Mouse (Mus musculus) c-Kit-negative CD71-positive TER-119-positive erythroid progenitor cells, embryonic 14.5 days (primary cell): ENCODE data around the gene Spocd1.
"Not testable (repeated sequence)": the region's sequence is repeated elsewhere in the genome, so short reads cannot be mapped to it uniquely, and the experiment has no call there.

Source experiments
- DNase-seq: peaks from one replicate; pipeline ENCODE4 v3.0.0-alpha.2; 2013; ENCODE audit warnings: low read depth, low spot score

Gene Spocd1

GRCm38 (mm10) chr4:129928949-129929348 is at the start of gene Spocd1:
Gene Spocd1 (plus strand): TSS chr4:129929249.
- DNase-seq: no peak

DNA sequence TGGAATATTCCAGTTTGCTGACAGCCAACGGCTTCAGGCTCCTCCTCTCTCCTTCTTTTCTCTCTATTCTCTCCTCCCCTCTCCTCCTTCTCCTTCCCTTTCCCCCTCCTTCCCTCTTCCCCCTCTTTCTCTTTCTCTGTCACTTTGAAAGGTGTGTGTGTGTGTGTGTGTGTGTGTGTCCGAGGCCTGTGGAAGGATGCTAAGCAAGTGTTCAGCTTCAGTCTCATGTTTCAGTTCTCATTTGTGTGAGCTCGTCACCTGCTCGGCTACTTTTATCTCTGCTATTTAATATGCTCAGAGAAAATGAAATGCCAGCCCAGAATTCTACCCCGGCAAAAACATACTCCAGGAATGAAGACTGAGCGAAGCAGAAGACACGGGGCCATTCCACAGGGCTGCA is 48.4 kb upstream of the Spocd1 start:
- no peak for DNase-seq

GRCm38 (mm10) chr4:129881661-129882060 is 47.4 kb upstream of the Spocd1 start:
- no peak for DNase-seq

DNA sequence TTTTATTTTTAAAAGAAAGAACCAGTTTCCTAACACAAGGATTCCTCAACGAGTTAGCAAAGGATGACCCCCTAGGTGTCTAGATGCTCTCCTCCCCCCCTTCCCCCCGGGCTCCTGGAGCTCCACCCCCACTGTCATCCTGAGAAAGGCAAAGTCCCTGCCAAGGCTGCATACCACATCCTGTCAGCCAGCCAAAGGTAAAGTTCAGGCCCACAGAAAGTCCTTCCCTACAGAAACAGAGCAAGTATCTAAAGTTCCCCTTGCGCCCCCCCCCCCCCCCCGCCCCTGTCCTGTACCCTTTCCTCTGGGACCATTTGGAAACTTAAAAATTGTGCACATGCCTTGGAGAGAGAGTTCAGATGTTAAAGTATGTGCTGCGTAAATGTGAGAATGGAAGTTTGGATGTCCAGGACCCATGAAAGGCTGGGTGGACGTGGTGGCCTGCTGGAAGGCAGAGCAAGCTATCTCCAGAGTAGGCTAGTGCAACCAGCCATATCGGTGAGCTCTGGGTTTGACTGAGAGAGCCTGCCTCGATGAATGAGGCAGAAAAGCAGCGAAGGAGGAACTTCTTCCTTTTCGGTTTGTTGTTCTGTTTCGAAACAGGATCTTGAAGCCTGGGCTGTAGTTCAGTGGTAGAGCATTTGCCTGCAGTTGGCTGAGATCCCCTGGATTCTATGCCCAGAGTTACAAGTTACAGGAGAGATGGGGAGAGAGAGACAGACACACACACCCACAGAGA is 46.3 kb upstream of the Spocd1 start:
- DNase-seq: no peak

GRCm38 (mm10) chr4:129884041-129884930 is 44.8 kb upstream of the Spocd1 start:
- no peak for DNase-seq

GRCm38 (mm10) chr4:129889661-129890060 is 39.4 kb upstream of the Spocd1 start:
- no peak for DNase-seq

GRCm38 (mm10) chr4:129890094-129890493 is 39.0 kb upstream of the Spocd1 start:
- DNase-seq: no peak

- DNase-seq: no peak
Measured at GRCm38 (mm10) chr4:129894861-129895260, 34.2 kb upstream of the Spocd1 start.

DNA sequence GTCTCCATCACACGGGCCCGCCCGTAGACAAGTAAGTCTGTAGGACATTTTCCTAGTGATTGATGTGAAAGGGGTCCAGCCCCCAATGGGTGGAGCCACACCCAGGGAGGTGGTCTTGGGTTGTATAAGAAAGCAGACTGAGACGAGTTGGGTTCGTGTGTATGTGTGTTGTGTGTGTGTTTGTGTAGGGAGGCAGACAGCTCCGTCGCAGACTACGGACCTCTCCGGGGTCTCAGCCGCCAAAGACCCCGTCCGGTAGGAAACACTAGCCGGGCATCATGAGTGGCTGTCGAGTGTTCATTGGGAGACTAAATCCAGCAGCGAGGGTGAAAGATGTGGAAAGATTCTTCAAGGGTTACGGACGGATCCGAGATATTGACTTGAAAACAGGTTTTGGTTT is 30.2 kb upstream of the Spocd1 start:
- DNase-seq: not testable (repeated sequence)

DNA sequence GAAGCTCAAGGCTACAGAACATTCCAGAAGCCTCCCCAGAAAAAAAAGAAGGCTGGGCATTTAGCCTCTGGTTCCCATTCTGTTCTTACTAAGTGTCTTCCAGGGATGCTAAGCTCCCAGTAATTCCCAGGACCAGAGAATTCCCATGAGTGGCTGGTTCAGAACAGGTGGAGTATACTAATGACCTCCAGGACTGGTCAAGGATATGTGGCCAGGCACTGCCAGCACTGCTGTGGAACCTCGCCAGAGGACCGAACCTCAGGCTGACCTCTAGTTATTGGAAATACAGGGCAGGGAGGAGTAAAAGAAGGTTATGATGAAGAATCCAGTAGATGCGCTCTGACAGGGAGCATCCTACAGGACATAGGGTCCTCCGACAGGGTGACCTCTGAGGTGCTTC is 26.7 kb upstream of the Spocd1 start:
- DNase-seq: no peak

GRCm38 (mm10) chr4:129903577-129903976 is 25.5 kb upstream of the Spocd1 start:
- no peak for DNase-seq

DNA sequence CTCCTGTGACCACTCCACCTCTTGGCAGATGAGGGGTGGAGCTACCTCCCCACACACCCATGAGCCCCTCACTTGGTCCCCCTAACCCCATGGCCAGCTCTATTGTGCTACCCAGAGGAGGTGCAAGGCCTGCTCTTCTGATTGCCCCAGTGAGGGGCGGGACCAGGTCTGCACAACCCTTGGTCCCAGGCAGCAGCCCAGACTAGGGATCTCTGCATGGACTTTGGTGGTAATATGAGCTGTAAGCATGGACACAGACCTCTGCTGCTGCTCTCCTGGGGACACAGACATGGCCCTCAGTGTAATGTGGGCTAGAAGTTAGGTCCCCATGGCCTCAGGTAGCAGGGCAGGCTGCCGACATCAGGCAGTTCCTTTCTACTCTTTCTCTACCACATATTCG is 24.0 kb upstream of the Spocd1 start:
- no peak for DNase-seq

DNA sequence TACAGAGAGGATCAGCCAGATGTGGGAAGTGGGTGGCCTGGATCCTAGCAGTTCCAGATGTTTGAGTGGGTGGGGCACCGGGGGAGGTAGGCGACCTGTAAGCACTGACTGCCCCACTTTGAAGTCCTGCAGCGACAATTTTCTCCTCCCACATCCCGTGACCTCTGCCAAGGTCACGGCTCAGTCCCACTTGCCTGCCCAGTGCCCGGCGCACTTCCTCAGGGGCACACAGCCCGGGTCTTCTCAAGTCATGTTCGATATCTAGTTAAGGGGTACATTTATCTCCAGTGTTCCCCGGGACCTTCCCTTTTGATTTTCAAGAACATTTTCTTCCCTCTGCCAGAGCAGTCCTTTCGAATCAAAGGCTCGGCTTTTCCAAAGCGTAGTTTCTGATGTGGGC is 23.0 kb upstream of the Spocd1 start:
- no peak for DNase-seq

GRCm38 (mm10) chr4:129908836-129909235 is 20.2 kb upstream of the Spocd1 start:
- DNase-seq: no peak

GRCm38 (mm10) chr4:129909261-129909731 is 19.8 kb upstream of the Spocd1 start:
- DNase-seq: no peak

DNA sequence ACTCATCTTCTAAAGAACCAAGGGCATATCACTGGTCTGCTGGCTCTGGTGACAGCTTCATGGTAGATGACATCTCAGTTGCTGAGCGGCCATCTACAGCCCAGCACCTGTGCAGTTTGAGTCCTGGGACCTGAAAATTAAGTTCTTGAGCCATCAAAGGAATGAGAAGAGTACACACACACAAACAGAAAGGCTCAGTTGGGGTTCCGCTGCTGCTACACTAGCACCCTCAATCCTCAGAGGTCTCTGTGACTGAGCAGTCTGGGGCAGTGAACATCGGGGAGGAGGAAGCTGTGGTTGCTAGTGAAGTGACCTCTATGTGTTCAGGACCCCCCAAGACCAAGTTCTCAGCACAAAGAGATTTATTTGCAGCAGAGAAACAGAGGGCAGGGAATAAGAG is 16.1 kb upstream of the Spocd1 start:
- no peak for DNase-seq

DNA sequence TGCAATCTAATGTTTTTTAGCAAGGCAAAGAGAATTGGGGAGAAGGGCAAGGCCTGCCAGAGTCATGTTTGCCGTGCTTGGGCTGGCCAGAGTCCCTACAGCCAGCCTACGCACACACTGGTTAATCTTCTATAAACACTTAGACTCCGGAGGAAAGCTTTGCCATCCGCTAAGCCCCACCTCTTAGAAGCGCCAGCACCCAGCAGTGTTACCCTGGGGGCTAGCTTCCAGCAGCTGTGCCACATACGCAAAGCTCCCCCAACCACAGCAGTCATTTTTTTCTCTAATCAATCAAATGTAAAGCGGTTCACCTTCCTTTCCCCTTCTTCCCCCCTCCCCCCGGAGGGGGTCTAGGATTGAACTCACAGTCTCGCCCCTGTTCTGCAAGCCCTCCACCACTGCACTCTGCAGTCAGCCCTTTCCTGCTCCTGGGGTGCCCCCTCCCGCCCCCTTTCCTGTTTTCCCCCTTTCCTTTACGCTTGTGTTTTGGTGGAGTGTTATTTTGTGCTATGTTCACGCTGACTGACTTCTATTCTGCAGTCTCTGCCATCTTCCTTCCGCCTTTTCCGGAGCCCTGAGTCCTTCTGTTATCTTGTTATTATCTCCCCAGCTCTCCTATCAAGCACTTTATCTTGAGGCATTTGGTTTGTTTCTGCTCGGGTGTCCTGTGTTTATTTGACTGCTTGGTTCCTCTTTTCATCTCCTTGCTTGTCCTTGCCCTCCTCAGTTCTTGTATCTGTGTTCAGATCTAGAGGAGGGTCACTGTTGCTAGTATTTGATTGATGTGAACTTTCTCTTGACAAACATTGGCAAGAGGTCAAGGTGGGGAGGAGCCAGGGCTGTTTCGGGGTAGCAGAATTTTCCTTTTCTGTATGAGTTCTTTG is 15.0 kb upstream of the Spocd1 start:
- no peak for DNase-seq

DNA sequence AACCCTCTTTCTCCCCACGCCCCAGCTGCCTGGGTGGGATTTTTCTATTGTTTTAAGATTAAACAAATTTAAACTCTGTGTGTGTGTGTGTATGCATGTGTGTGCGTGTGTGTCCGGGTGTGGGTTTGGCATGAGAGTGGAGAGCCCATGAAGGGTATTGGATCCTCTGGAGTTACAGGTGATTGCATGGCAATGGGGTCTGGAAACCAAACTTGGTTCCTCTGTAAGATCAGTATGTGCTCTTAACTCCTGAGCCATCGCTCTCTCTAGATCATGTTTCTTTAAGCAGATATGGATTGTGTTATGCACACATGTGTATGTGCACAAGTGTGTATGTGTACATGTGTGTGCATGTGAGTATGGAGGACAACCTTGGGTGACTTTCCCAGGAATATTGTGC is 14.4 kb upstream of the Spocd1 start:
- DNase-seq: no peak

- no peak for DNase-seq
Measured at GRCm38 (mm10) chr4:129915349-129915988, 13.6 kb upstream of the Spocd1 start.

DNA sequence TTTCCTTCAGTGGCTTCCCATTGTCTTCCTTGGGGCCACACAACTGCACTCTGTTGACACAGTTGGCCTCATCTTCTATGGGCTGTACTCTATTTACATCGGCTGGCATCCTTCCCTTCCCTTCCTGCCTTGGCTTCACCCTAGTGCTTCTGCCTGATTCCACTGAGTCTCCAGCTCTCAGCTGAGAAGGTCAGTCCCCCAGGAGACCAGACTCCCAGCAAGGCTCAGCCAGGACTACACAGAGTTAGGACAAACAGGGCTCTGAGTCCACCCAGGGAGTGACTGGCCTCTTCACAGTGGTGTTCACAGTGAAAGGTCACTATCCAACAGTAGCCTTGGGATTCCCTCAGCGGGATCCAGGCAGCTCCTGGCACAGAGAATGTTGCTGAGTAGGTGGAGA is 12.9 kb upstream of the Spocd1 start:
- DNase-seq: no peak

- DNase-seq: no peak
Measured at GRCm38 (mm10) chr4:129917016-129917603, 11.9 kb upstream of the Spocd1 start.
